Mouse (Mus musculus) embryonic fibroblast, embryonic 13.5 days (primary cell): ENCODE measurements at regions not wholly inside any gene's neighbourhood (a gene's known extent, or its start where the extent isn't known, plus 50 kb on each side); places are given as distances from the start of the nearest gene placed in this dataset.
"Not testable (repeated sequence)": the region's sequence is repeated elsewhere in the genome, so short reads cannot be mapped to it uniquely, and the experiment has no call there.

Experiments used
- H3K27ac ChIP-seq: 2 replicates; pipeline ENCODE4 v1.5.1; 2012; ENCODE audit warnings: low read length, control low read depth, inconsistent platforms; ENCODE audit not compliant: insufficient read depth
- H3K4me1 ChIP-seq: 2 replicates; pipeline ENCODE4 v1.6.1; 2011; ENCODE audit warnings: low read length; ENCODE audit not compliant: control insufficient read depth, insufficient read depth
- H3K4me3 ChIP-seq: 2 replicates; pipeline ENCODE4 v1.5.1; 2011; ENCODE audit warnings: mild to moderate bottlenecking, control low read depth, low read length; ENCODE audit not compliant: insufficient read depth
- CTCF ChIP-seq: IDR thresholded peaks from 2 replicates; pipeline ENCODE4 v1.5.1; 2011; ENCODE audit warnings: mild to moderate bottlenecking, control low read depth, low read length, moderate library complexity, borderline replicate concordance; ENCODE audit not compliant: insufficient read depth
- POLR2A ChIP-seq: IDR thresholded peaks from 2 replicates; pipeline ENCODE4 v1.6.1; 2011; ENCODE audit warnings: low read depth, mild to moderate bottlenecking, control low read depth, low read length, moderate library complexity

- no peak overlapping the region for H3K4me3 ChIP-seq
- TF ChIP-seq CTCF (no peak), POLR2A (no peak)
- no peak overlapping the region for H3K27ac ChIP-seq
Measured at GRCm38 (mm10) chr16:20818711-20819189, 84.4 kb upstream of the Thpo start.

DNA sequence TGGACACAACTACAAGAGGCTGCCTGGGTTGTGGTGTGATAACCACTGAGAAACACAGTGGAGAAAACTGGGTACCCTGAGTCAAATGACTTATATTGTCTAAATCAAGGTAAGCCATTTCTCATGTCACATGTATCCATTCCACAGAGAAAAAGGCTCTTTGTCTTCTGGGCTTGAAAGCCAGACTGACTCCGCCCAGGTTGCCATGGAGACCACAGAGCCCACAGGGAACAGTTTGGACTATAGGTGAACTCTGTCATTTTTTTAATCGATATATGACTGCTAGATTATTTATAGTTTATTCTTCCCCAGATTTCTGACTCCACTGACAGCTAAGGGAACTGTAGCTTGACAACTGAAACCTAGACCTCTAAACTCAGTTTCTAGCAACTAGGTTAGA lies 80.7 kb upstream of the Thpo start:
- no peaks in the 10 kb centered on the region for H3K4me1 ChIP-seq
- H3K27ac ChIP-seq = no peak overlapping the region
- no peak for TF ChIP-seq POLR2A
- TF ChIP-seq CTCF = no peak
- H3K4me3 ChIP-seq = no peak overlapping the region

More at GRCm38 (mm10) chr16:20818711-20819189, 84.4 kb upstream of the Thpo start:
- no peaks in the 10 kb centered on the region for H3K4me1 ChIP-seq

- Histone ChIP-seq H3K4me1 (no peaks in the 10 kb centered on the region), H3K4me3 (no peak overlapping the region), H3K27ac (no peak overlapping the region)
- TF ChIP-seq CTCF (no peak), POLR2A (no peak)
Measured at GRCm38 (mm10) chr16:20814240-20814639, 79.9 kb upstream of the Thpo start.

DNA sequence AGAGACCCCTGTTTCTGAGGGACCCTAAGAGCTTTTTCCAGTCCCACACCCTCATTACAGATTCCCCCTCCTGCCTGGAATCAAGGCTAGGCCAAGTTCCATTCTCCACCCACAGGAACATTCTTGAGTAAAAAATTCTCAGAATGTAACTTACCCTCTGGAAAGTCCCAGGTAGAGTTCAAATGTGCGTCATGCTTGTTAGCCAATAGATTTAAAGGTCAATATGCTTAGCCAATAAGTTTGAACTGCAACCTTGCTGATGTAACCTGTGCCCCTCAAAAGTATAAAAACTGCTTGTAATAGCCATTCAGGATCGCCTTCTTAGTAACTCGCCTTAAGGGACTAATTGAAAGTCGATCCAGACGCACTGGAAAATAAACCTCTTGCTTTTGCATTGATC lies 77.7 kb upstream of the Thpo start:
- H3K4me3 ChIP-seq, H3K4me1 ChIP-seq: not testable (repeated sequence)
- H3K27ac ChIP-seq = 0 out of 2 replicates have a peak overlapping the region, but pooled peaks have one; percentile 38

GRCm38 (mm10) chr16:20810322-20810721 lies 76.0 kb upstream of the Thpo start:
- Histone ChIP-seq H3K4me3 (no peak overlapping the region), H3K27ac (no peak overlapping the region), H3K4me1 (no peaks in the 10 kb centered on the region)
- no peak for TF ChIP-seq POLR2A

DNA sequence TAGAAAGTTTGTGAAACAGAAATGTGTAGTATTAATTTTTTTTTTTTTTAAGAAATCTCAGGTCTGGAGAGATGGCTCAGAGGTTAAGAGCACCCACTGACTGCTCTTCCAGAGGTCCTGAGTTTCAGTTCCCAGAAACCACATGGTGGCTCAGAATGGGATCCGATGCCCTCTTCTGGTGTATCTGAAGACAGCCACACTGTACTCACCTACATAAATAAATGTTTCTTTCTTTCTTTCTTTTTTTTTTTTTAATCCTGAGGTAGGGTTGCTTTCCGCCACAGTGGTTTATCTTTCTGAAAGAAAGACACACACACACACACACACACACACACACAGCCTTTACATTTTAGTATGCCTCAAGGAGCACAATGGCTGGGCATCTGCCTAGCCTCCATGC lies 74.0 kb upstream of the Thpo start:
- Histone ChIP-seq H3K4me1 (no peaks in the 10 kb centered on the region), H3K27ac (no peak overlapping the region), H3K4me3 (no peak overlapping the region)
- TF ChIP-seq CTCF (no peak), POLR2A (no peak)

DNA sequence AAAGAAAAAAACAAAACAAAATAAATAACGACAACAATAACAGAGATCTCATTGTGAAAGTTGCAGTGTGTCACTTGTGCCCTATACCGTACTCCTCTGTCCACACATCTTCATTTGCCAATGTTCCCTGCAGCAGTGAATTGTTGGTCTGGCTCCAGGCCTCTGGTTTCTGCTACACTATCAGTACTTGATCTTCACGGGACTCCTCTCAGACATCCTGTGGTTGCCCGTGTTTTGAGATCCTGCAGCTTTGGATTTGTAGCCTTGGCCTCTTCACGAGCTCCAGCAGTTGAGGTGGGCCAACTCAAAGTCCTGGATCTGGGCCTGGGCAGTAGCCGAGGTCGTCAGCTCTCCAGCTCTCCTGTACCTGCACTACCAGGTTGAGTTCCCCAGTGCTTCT lies 72.4 kb upstream of the Thpo start:
- Histone ChIP-seq H3K4me1 (no peaks in the 10 kb centered on the region), H3K27ac (no peak overlapping the region), H3K4me3 (no peak overlapping the region)
- no peak for TF ChIP-seq POLR2A
- TF ChIP-seq CTCF = no peak

DNA sequence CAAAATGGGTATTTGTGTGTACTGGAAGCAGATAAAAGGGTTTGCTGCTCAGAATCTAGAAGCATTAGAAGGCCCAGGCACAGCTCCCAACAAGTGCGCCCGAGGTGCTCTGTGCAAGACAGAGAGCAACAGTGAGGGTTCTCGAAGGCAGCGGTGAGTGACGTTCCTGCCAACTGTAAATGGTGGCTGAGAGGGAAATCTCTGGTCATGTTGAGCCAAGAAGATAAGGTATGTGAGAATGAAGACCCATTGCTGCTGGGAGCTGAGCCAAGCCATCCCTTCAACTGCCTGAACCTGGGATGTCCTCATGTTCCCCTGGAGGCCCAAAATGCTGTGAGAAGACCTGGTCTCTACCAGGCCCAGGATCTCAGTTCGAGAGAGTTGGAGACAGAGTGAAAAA lies 71.5 kb upstream of the Thpo start:
- H3K27ac ChIP-seq = no peak overlapping the region
- TF ChIP-seq POLR2A = no peak
- no peak for TF ChIP-seq CTCF
- no peaks in the 10 kb centered on the region for H3K4me1 ChIP-seq
- no peak overlapping the region for H3K4me3 ChIP-seq

DNA sequence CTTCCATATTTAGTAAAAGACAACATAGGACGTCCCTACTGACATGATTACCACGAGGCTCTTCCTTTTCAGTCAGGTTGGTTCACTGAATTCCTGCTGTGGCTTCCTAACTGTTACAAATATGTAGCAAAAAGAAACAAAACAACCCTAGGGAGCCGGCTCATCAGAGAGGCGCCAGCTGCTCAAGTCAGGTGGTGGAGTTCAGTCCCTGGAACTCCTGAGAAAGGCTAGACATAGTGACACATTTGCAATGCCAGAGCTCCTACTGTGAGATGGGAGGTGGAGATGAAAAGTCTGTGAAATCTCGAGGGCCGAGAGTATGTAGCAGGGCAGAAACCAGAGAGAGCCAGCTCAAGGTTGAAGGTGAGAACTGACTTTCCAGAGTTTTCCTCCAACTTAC lies 70.8 kb upstream of the Thpo start:
- Histone ChIP-seq H3K4me1 (no peaks in the 10 kb centered on the region), H3K4me3 (no peak overlapping the region), H3K27ac (0 out of 2 replicates have a peak overlapping the region, but pooled peaks have one; percentile 22)
- TF ChIP-seq POLR2A (no peak), CTCF (no peak)

GRCm38 (mm10) chr16:20804601-20805017 lies 70.3 kb upstream of the Thpo start:
- Histone ChIP-seq H3K4me1 (no peaks in the 10 kb centered on the region), H3K4me3 (no peak overlapping the region; the same call in 1 of the 2 replicates), H3K27ac (no peak overlapping the region)
- TF ChIP-seq POLR2A (peak; percentile 60), CTCF (peak; percentile 67; the same call in 1 of the 2 replicates)
